Mouse (Mus musculus) thymus, adult 2 months (tissue): Measurements from ENCODE around the gene Ctnna3.

Experiments used
- CTCF ChIP-seq: fragments of 200-500 bp; IDR thresholded peaks from 2 replicates; pipeline ENCODE4 v1.5.1; 2012; ENCODE audit warnings: mild to moderate bottlenecking, control low read depth, low read length, moderate library complexity, borderline replicate concordance; ENCODE audit not compliant: control insufficient read depth, poor library complexity, insufficient read depth; ENCODE audit errors: extremely low read depth
- POLR2A ChIP-seq: fragments of 200-500 bp; IDR thresholded peaks from 2 replicates; pipeline ENCODE4 v1.6.1; 2012; ENCODE audit warnings: mild to moderate bottlenecking, low read length, control low read depth, moderate library complexity; ENCODE audit not compliant: control insufficient read depth, poor library complexity, insufficient read depth; ENCODE audit errors: extremely low read depth

DNA sequence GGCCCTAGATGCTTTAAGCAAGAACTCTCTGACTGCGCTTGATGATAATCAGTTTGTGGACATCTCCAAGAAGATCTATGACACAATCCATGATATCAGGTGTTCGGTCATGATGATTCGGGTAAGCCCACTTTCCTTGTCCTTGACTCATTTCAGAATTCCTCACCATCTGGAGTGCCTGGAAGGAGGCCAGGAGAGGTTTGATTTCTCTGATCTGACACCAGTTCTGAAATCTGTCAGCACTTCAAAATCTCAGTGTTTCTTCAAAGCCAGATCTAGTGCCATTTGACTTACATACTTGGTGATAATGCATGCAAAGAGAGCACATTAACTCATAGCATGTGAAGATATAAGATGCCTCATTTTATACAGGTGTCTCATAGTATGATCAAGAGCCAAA, 1245.9 kb downstream of the Ctnna3 start:
- TF ChIP-seq CTCF: no peak
- no peak for TF ChIP-seq POLR2A
